Mouse (Mus musculus): Measurements from ENCODE around the gene Fpgs.

GRCm38 (mm10) chr2:32710425-32710824 is 6.5 kb upstream of the Fpgs start:
- TF ChIP-seq CTCF (IDR thresholded peaks at IDR 0.05; ENCODE audit: borderline replicate concordance, insufficient read depth, low read depth, low read length) (no peak), POLR2A (IDR thresholded peaks at IDR 0.05; ENCODE audit: borderline replicate concordance, insufficient read depth, low read length) (no peak)
